Mouse (Mus musculus) neural tube, embryonic 15.5 days (tissue): ENCODE data around the gene Agpat2. TPM values are rescaled to one million over a fixed set of nuclear protein-coding genes. Genes with fewer than 3 reads are reported as not detected.

ENCODE experiments used
- ATAC-seq: fragments of 200-750 bp; cut with Nextera tagmentation; 2 replicates; pipeline ENCODE4 v1.8.0; 2017; ENCODE audit warnings: mild to moderate bottlenecking, moderate TSS enrichment, moderate library complexity; ENCODE audit not compliant: low FRiP score
- H3K27ac ChIP-seq: fragments of 300-500 bp; sonication (generic); replicated peaks from 2 replicates; pipeline ENCODE4 v1.5.1; 2015; ENCODE audit warnings: mild to moderate bottlenecking, inconsistent platforms
- H3K27me3 ChIP-seq: fragments of 300-500 bp; sonication (generic); replicated peaks from 2 replicates; pipeline ENCODE4 v1.6.1; 2015; ENCODE audit warnings: inconsistent platforms
- H3K36me3 ChIP-seq: fragments of 300-500 bp; sonication (generic); 2 replicates; pipeline ENCODE4 v1.6.1; 2015; ENCODE audit warnings: inconsistent platforms
- H3K4me1 ChIP-seq: fragments of 300-500 bp; sonication (generic); 2 replicates; pipeline ENCODE4 v1.6.1; 2015; ENCODE audit warnings: inconsistent platforms
- H3K4me2 ChIP-seq: fragments of 300-500 bp; sonication (generic); 2 replicates; pipeline ENCODE4 v1.6.1; 2015; ENCODE audit warnings: inconsistent platforms, mild to moderate bottlenecking, moderate library complexity
- H3K4me3 ChIP-seq: fragments of 300-500 bp; sonication (generic); replicated peaks from 2 replicates; pipeline ENCODE4 v1.5.1; 2015; ENCODE audit warnings: mild to moderate bottlenecking, inconsistent platforms
- H3K9ac ChIP-seq: fragments of 300-500 bp; sonication (generic); replicated peaks from 2 replicates; pipeline ENCODE4 v1.6.1; 2015; ENCODE audit warnings: mild to moderate bottlenecking, inconsistent platforms
- H3K9me3 ChIP-seq: fragments of 300-500 bp; sonication (generic); replicated peaks from 2 replicates; pipeline ENCODE4 v1.6.1; 2016; ENCODE audit warnings: inconsistent platforms
- WGBS: fragments of 180-500 bp; shearing (Covaris S2); methylation state at CpG from one replicate; pipeline ENCODE4 v1.1.7; 2015; ENCODE audit warnings: mixed read lengths; 5-methylcytosine and 5-hydroxymethylcytosine counted together
- polyA plus RNA-seq: library from polyadenylated mRNA; unstranded; fragments of >200 nt; fragmentation: Nextera tagmentation; extraction: Ambion mirVana; gene quantifications from 2 replicates; pipeline ENCODE4 v1.2.1, GENCODE M21; 2015

Gene Agpat2
- polyA plus RNA-seq, 1 experiment from 2014 or later, result 5.5 TPM

DNA sequence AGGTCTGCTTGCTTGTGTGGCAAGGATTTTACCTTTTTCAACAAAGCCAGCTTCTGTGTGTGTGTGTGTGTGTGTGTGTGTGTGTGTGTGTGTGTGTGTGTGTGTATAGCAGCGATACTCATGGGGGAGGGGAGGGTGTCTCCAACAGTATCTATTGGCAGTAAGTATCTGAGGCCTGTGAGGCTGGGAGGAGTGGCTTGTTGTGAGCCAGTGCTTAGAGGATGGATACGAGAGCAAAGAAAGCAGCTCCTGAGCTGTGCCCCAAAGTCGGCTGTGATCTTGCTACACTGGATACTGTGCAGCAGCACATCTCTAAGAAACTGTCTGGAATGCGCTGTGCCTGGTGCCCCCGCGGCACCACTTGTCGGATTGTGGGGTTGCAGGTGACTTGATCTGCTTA lies 13.7 kb upstream of the Agpat2 start:
- Histone ChIP-seq H3K4me1 (no peaks in the 10 kb centered on the region), H3K9ac (no peak overlapping the region), H3K27ac (no peak overlapping the region), H3K4me2 (no peak overlapping the region), H3K27me3 (no peaks in the 10 kb centered on the region), H3K36me3 (no peaks in the 10 kb centered on the region), H3K4me3 (no peak overlapping the region), H3K9me3 (no peaks in the 10 kb centered on the region)
- 68% methylated on average over 7 of the region's 7 CpGs for WGBS
- no peak for ATAC-seq

DNA sequence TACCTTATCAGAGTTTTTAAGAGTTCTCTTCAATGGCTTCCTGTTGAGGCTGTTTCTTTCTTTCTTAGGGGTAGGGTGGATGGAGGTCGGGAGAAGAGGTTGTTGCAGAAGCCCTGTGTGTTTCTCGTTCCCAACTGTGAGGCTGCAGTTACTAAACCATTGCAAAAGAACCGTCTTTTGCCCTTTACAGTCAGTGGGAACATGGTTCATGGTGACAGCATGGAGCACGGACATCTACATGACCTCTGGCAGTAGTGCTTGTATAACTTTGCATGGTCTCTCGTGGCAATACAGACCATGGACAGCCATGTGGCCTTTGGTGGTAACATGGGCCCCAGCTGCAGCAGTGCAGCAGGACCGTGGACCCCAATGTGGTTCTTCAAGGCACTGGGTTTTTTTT lies 13.1 kb upstream of the Agpat2 start:
- Histone ChIP-seq H3K4me3 (no peak overlapping the region), H3K36me3 (no peaks in the 10 kb centered on the region), H3K4me1 (no peaks in the 10 kb centered on the region), H3K27ac (no peak overlapping the region), H3K27me3 (no peaks in the 10 kb centered on the region), H3K9me3 (no peaks in the 10 kb centered on the region), H3K4me2 (no peak overlapping the region), H3K9ac (no peak overlapping the region)
- WGBS, result 78% methylated on average over 6 of the region's 6 CpGs
- ATAC-seq, result no peak

DNA sequence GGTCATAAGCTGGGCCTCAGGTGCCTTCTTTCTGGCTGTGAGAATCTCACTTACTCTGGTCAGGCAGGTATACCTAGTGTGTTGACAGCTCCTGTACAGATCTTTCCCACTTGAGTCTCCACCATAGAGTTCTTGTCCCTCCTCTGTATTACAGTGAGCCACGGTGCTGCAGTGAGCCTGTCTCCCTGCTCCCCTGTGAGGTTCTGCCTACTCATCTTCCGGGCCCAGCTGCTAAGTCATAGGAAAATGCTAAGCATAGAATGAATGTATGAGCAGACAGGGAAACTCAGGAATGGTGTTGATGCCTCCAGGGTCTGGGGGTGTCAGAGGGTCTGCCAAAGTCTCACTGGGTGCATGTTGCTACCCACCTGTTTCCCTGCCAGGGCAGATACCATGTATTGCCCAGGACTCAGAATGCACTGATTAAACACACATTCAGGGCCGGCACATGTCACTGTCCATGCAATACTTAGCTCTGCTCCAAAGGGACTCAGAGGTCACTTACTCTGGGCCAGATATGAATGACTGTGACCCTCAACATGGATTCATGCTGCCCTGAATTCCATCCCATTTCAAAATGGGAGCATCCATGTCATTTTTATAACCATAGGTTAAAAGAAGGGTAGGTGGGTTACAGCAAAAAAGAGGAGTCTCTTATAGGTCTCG lies 11.4 kb upstream of the Agpat2 start:
- no peaks in the 10 kb centered on the region for H3K4me1 ChIP-seq
- 85% methylated on average over 4 of the region's 4 CpGs for WGBS
- no peaks in the 10 kb centered on the region for H3K9me3 ChIP-seq

DNA sequence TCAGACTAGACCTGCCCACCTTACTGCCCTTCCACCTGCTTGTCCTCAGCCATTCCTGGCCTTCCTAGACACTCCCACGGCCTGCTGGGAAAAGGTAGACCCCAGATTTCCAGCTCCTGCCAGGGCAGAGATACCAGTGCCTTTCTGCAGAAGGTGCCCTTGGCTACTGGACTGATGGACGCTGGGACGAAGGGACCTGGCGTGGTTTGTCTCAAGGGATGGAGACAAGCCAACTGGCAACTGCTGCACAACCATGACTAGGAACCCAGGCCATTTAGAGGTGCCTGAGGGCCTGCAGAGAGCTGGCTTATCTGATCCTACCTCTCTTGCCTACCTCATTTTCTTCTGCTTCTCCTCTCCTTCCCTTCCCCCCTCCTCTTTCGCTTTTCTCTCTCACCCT lies 10.7 kb upstream of the Agpat2 start:
- Histone ChIP-seq H3K9ac (no peak overlapping the region), H3K4me1 (no peaks in the 10 kb centered on the region), H3K4me3 (no peak overlapping the region), H3K27ac (no peak overlapping the region), H3K4me2 (no peak overlapping the region), H3K9me3 (no peaks in the 10 kb centered on the region), H3K27me3 (no peaks in the 10 kb centered on the region), H3K36me3 (no peaks in the 10 kb centered on the region)
- ATAC-seq, result no peak
- WGBS, result 71% methylated on average over 5 of the region's 5 CpGs

More for the DNA sequence above, 11.4 kb upstream of the Agpat2 start:
- ATAC-seq, result no peak
- Histone ChIP-seq H3K27me3 (no peaks in the 10 kb centered on the region), H3K4me3 (no peak overlapping the region), H3K9ac (no peak overlapping the region), H3K4me2 (no peak overlapping the region), H3K27ac (no peak overlapping the region), H3K36me3 (no peaks in the 10 kb centered on the region)

DNA sequence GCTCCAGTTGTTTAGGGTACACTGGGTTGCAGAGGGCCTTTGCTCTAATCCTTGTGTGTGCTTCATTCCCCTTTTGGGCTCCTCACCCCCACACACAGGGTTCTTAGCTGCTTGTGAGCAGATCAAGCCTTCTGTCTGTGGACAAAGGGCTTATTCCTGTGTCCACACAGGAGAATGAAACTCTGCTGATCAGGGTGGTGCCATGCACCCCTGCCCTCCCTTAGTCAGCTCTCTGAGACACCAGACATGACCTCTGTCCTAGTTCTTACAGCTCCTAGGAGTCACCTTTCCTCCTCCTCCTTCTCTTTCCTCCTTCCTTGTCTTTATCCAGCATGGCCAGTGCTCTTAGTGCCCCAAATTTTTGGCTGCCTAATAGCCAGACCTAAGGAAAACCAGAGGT lies 7.7 kb upstream of the Agpat2 start:
- H3K4me2 ChIP-seq, result no peak overlapping the region
- no peak overlapping the region for H3K4me3 ChIP-seq
- H3K4me1 ChIP-seq, result peaks cover 5% of the 10 kb centered on the region; the same call in 1 of the 2 replicates
- H3K36me3 ChIP-seq, result no peaks in the 10 kb centered on the region
- no peak overlapping the region for H3K27ac ChIP-seq
- H3K9ac ChIP-seq, result no peak overlapping the region
- no peaks in the 10 kb centered on the region for H3K9me3 ChIP-seq
- ATAC-seq, result no peak
- no peaks in the 10 kb centered on the region for H3K27me3 ChIP-seq

DNA sequence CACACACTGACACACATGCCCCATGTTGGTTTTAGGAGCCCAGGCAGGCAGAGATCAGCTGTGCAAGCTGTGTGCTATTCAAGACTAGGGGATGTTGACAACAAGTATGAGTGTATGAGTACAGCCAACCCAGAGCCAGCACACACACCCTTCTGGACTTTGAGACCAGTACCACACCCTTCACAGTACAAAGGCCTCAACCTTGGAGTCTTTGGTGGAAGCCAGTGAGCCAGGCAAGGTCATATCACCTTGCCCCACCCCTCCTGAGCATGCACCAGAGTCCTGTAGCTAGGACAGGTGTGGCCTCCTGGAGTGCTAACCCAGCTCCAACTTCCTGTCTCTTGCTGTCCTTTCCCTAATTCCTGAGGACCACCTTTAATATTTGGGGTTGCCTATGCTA lies 6.8 kb upstream of the Agpat2 start:
- H3K4me2 ChIP-seq, result no peak overlapping the region
- H3K9me3 ChIP-seq, result no peaks in the 10 kb centered on the region
- H3K27me3 ChIP-seq, result 0 out of 2 replicates have a peak, but pooled peaks cover 6% of the 10 kb centered on the region
- H3K9ac ChIP-seq, result no peak overlapping the region
- no peaks in the 10 kb centered on the region for H3K36me3 ChIP-seq
- H3K27ac ChIP-seq, result no peak overlapping the region
- ATAC-seq, result no peak
- H3K4me3 ChIP-seq, result no peak overlapping the region
- peaks cover 5% of the 10 kb centered on the region; the same call in 1 of the 2 replicates for H3K4me1 ChIP-seq

DNA sequence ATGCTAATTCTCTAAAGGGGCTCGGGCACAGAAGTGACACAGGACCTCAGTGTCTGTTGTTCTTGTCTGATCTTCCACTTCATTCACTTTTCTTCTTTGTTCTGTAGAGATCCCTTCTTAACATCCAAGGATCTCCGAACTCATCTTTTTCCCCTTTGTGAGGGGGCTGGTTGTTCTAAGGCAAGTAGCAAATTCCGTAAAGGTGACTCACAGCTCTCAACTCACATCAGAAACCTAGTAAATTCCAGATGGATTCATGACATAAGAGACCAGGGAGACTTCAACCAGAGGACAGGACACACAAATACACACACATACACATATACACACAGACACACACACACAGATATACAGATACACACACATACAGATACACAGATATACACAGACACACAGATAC lies 6.3 kb upstream of the Agpat2 start:
- H3K27ac ChIP-seq, result no peak overlapping the region
- H3K9me3 ChIP-seq, result no peaks in the 10 kb centered on the region
- peaks cover 5% of the 10 kb centered on the region; the same call in 1 of the 2 replicates for H3K4me1 ChIP-seq
- H3K4me3 ChIP-seq, result no peak overlapping the region
- H3K27me3 ChIP-seq, result peaks cover 9% of the 10 kb centered on the region; the same call in 1 of the 2 replicates
- 84% methylated on average over 3 of the region's 3 CpGs for WGBS
- H3K4me2 ChIP-seq, result no peak overlapping the region
- ATAC-seq, result no peak
- H3K36me3 ChIP-seq, result no peaks in the 10 kb centered on the region
- H3K9ac ChIP-seq, result no peak overlapping the region

DNA sequence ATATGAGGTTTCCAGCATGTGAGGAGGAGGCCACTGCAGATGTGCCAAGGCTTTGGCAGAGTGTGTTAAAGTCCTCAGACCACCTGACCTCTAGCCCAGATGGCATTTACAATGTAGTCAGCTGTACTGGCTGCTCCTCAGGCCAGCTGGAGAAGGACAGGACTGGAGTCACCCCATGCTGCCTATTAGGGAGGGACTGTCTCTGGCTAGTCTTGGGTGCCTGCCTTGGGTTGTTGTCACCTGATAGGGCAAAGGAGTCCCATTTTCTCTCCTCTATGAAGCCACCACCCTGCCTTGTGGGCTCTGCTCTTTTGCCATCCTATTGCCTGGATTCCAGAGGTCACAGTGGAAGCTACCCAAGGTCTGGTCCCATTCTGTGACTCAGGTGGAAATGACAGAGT lies 5.0 kb upstream of the Agpat2 start:
- no peaks in the 10 kb centered on the region for H3K36me3 ChIP-seq
- no peak overlapping the region for H3K9ac ChIP-seq
- no peak for ATAC-seq
- no peak overlapping the region for H3K27ac ChIP-seq
- H3K9me3 ChIP-seq, result no peaks in the 10 kb centered on the region
- peaks cover 10% of the 10 kb centered on the region for H3K4me1 ChIP-seq
- no peak overlapping the region for H3K4me3 ChIP-seq
- H3K27me3 ChIP-seq, result peaks cover 19% of the 10 kb centered on the region
- H3K4me2 ChIP-seq, result no peak overlapping the region

DNA sequence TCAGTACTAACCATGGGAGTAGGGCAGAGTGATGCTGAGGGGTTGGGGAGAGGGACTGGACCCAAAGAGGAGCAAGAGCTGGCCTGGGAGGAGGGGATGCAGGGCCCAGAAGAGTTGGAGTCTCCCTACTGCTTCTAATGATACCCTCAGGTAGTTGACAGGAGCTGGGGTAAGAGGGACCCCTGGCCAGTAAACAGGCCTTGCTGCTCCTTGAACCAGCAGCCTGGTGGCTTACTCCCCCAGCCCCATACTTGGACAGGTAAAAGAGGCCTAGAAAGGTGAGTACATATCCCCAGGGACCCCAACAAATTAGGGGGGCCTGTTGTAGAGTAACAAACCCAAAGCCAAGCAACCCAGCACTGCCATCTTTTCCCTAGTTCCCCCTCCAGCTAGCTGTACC lies 4.6 kb upstream of the Agpat2 start:
- H3K9ac ChIP-seq, result no peak overlapping the region
- H3K27me3 ChIP-seq, result peaks cover 24% of the 10 kb centered on the region
- no peaks in the 10 kb centered on the region for H3K36me3 ChIP-seq
- ATAC-seq, result no peak
- H3K27ac ChIP-seq, result no peak overlapping the region
- H3K4me3 ChIP-seq, result no peak overlapping the region
- peaks cover 15% of the 10 kb centered on the region for H3K4me1 ChIP-seq
- H3K9me3 ChIP-seq, result no peaks in the 10 kb centered on the region
- H3K4me2 ChIP-seq, result no peak overlapping the region

DNA sequence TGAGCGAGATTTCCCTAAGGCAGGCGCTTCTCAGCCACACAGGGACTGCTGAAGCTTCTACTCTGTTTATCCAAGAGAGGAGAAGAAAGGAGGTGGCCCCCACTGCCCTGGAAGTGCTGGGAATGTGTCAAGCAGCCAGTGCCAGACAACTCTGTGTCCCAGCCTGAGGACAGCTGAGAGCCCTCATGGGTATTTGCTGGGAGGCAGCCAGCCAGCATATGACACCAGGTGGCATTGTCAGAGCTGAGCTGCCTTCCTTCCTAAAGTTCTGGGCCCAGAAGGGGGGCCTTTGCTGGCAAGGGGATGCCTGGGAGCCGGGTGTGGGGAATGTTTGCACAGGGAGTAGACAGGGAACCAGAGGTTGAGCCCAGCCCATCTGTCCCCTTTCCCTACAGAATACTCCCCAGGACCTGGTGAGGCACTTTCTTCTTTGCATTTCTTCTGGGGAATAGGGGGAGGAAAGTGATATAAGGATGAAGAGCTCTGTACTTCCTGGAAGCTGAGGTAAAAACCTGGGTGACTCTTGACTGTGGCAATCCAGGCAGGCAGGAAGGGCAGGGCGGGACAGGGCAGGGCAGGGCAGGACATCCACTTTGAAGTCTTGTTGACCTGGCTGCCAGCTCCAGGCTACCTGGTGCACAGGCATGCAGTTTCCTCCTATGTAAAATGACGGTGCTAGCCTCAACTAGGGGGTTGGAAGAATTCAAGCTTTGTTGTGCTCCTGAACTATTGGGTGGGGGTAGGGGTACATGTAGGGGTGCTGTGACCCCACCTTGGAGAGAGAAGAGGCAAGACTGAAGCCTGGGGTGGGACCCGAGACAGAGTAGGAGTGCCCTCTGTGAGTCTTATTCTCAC lies 3.1 kb upstream of the Agpat2 start:
- Histone ChIP-seq H3K4me1 (peaks cover 22% of the 10 kb centered on the region), H3K4me2 (no peak overlapping the region), H3K36me3 (no peaks in the 10 kb centered on the region), H3K4me3 (no peak overlapping the region), H3K27ac (no peak overlapping the region), H3K9ac (no peak overlapping the region), H3K9me3 (no peaks in the 10 kb centered on the region), H3K27me3 (peaks cover 38% of the 10 kb centered on the region)
- ATAC-seq, result no peak
- WGBS, result 50% methylated on average over 6 of the region's 6 CpGs

DNA sequence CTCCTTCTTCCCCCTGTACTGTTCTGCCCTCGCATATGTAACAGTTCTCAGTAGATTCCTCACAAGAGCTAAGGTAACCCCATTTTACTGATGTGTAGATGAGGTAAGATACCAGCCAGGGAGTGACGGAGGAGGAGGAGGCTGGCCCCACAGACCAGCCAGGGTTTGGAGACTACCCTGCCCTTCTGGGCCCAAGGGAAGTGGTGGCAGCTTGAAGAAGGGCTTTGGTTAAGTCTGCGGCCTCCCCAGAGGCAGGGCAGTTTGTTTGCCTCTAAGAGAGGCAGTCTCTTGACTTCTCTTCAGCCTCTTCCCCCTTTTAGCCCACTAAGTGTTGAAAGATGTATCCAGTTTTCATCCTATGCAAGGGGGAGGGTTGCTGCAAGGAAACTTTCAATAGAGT lies 2.4 kb upstream of the Agpat2 start:
- ATAC-seq, result no peak
- Histone ChIP-seq H3K4me3 (no peak overlapping the region), H3K27me3 (peaks cover 40% of the 10 kb centered on the region), H3K9me3 (no peaks in the 10 kb centered on the region), H3K4me2 (no peak overlapping the region), H3K9ac (no peak overlapping the region), H3K36me3 (no peaks in the 10 kb centered on the region), H3K27ac (no peak overlapping the region), H3K4me1 (peaks cover 22% of the 10 kb centered on the region)
- 72% methylated on average over 3 of the region's 3 CpGs for WGBS

DNA sequence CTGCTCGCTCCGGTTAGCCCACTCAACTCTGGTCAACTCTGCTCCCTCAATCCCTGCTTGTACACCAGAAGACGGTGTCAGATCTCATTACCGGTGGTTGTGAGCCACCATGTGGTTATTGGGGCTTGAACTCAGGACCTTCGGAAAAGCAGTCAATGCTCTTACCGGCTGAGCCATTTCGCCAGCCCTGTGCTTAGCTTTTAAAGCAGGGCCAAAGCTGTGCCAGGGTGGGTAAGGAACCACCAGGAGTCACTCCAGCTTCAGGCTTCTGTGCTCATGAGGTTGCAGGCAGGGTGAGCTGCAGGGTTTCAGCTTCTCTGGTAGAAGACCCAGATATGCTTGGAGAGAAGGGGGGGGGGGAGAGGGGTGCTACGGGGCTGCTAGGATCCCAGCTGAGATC lies 1.1 kb upstream of the Agpat2 start:
- Histone ChIP-seq H3K9ac (no peak overlapping the region), H3K27me3 (peaks cover 40% of the 10 kb centered on the region), H3K4me2 (no peak overlapping the region), H3K4me3 (no peak overlapping the region), H3K36me3 (no peaks in the 10 kb centered on the region), H3K27ac (no peak overlapping the region), H3K4me1 (peaks cover 22% of the 10 kb centered on the region), H3K9me3 (no peaks in the 10 kb centered on the region)
- WGBS, result 78% methylated on average over 8 of the region's 8 CpGs
- no peak for ATAC-seq
